Mouse (Mus musculus) C2C12 (cell line): ENCODE measurements around the gene Tyk2.

Source experiments
- CTCF ChIP-seq: IDR thresholded peaks from one replicate; pipeline ENCODE4 v1.5.1; 2011; ENCODE audit not compliant: control insufficient read depth, insufficient read depth, insufficient read length
- MYOD1 ChIP-seq: IDR thresholded peaks from one replicate; pipeline ENCODE4 v1.6.1; 2011; ENCODE audit warnings: low read depth; ENCODE audit not compliant: control insufficient read depth, insufficient read length
- MYOG ChIP-seq: IDR thresholded peaks from one replicate; pipeline ENCODE4 v1.6.1; 2011; ENCODE audit not compliant: control insufficient read depth, insufficient read length; ENCODE audit errors: extremely low read depth

DNA sequence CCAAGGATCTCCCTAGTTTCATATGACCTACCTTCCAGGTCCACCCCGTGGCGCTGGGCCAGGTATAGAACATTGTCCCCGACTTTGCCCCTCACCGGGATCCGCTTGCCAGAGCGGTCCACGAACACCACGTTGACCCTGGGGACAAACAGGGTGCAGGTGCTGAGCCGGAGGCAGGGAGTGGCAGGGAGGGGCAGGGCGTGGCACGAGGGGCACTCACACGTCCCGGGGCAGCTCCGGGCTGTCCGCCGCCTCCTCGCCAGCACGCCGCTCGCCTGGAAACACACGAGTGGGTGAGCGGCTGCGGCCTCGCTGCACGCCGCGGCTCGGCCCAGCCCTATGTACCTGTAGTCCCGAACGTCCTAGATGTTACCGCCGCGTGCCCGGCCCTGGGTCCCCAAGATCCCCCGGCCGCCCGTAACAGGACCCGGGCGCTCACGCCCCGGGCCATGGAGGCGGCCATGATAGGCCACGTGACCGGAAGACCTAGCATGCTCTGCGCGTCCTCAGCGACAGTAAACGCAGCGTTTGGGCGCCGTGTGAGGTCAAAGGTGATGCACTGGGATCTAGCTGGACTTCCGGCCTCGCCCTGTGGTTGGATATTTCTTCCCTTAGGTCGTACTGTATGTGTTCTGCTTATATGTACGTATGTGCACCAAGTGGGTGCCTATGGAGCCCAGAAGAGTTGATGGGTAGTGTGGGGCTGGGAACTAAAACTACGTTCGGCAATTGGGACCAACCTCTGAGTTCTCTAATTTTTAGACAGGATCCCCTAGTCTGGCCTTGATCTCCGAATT lies 57.8 kb downstream of the Tyk2 start, which contains the start of the genes Gm49373 and Fdx1l:
- TF ChIP-seq CTCF, result no peak
- no peak for TF ChIP-seq MYOD1
- TF ChIP-seq MYOG, result no peak
